Mouse (Mus musculus) neural tube, embryonic 11.5 days (tissue): ENCODE results near the gene Alk. TPM values are rescaled to one million over a fixed set of nuclear protein-coding genes. Genes with fewer than 3 reads are reported as not detected.
A peak's percentile ranks its signal among the peaks of the same experiment; 100 is the strongest.

Source experiments
- ATAC-seq: fragments of 200-750 bp; cut with Nextera tagmentation; 2 replicates; pipeline ENCODE4 v1.8.0; 2017; ENCODE audit warnings: moderate number of reproducible peaks, mild to moderate bottlenecking, moderate TSS enrichment, moderate library complexity; ENCODE audit not compliant: insufficient read depth, low FRiP score, low TSS enrichment
- DNase-seq: peaks from one replicate; pipeline ENCODE4 v3.0.0-alpha.2; 2015; ENCODE audit warnings: low spot score
- H3K27ac ChIP-seq: fragments of 300-500 bp; sonication (generic); 2 replicates; pipeline ENCODE4 v1.5.1; 2014; ENCODE audit warnings: low read depth, mild to moderate bottlenecking, low read length
- H3K27me3 ChIP-seq: fragments of 300-500 bp; sonication (generic); 2 replicates; pipeline ENCODE4 v1.6.1; 2014; ENCODE audit warnings: mild to moderate bottlenecking, low read length, mixed read lengths; ENCODE audit not compliant: control insufficient read depth, insufficient read depth
- H3K36me3 ChIP-seq: fragments of 300-500 bp; sonication (generic); 2 replicates; pipeline ENCODE4 v1.6.1; 2014; ENCODE audit warnings: mild to moderate bottlenecking, low read length, moderate library complexity, mixed read lengths; ENCODE audit not compliant: control insufficient read depth, insufficient read depth
- H3K4me1 ChIP-seq: fragments of 300-500 bp; sonication (generic); 2 replicates; pipeline ENCODE4 v1.6.1; 2014; ENCODE audit warnings: low read length, mixed read lengths; ENCODE audit not compliant: control insufficient read depth, insufficient read depth
- H3K4me2 ChIP-seq: fragments of 300-500 bp; sonication (generic); 2 replicates; pipeline ENCODE4 v1.6.1; 2014; ENCODE audit warnings: low read depth, mild to moderate bottlenecking, moderate library complexity
- H3K4me3 ChIP-seq: fragments of 300-500 bp; sonication (generic); 2 replicates; pipeline ENCODE4 v1.5.1; 2014; ENCODE audit warnings: low read depth, low read length
- H3K9ac ChIP-seq: fragments of 300-500 bp; sonication (generic); 2 replicates; pipeline ENCODE4 v1.6.1; 2014; ENCODE audit warnings: mild to moderate bottlenecking, low read length
- H3K9me3 ChIP-seq: fragments of 300-500 bp; sonication (generic); 2 replicates; pipeline ENCODE4 v1.6.1; 2016; ENCODE audit warnings: low read length; ENCODE audit not compliant: control insufficient read depth
- WGBS: fragments of 180-500 bp; shearing (Covaris S2); extraction: QIAGEN DNeasy Blood & Tissue Kit; methylation state at CpG from one replicate; pipeline ENCODE4 v1.1.7; 2014; 5-methylcytosine and 5-hydroxymethylcytosine counted together
- polyA plus RNA-seq: library from polyadenylated mRNA; unstranded; fragments of >200 nt; fragmentation: Nextera tagmentation; extraction: Ambion mirVana; gene quantifications from 2 replicates; pipeline ENCODE4 v1.2.1, GENCODE M21; 2014

The Alk gene
- polyA plus RNA-seq, 1 experiment from 2014 or later, result 0.40 TPM

DNA sequence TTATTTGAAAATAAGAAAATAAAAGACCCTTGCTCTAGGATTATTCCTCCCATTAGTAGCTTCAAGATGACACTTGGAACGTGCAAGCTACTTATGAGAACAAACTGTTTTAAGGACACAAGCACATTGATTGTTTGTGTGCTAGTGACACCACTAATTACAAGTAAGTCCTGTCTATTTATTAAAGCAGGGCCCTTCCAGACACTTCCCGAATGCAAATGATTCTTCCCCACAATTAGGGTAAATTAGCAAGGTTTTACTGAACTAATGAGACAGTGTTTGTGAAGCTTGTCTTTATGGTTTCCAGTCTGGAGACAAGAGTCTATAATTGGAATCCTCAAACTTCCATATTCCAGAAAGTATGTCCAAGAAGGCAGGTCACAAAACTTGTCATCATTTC is 523.0 kb downstream of the Alk start:
- Histone ChIP-seq H3K9me3 (no peaks in the 10 kb centered on the region), H3K4me2 (no peak overlapping the region), H3K4me1 (no peaks in the 10 kb centered on the region), H3K9ac (no peak overlapping the region), H3K27ac (no peak overlapping the region), H3K27me3 (no peaks in the 10 kb centered on the region), H3K4me3 (no peak overlapping the region), H3K36me3 (no peaks in the 10 kb centered on the region)
- ATAC-seq (no peak), DNase-seq (no peak)
- 86% methylated on average over 2 of the region's 2 CpGs for WGBS

GRCm38 (mm10) chr17:72076306-72076921 is 528.0 kb downstream of the Alk start:
- peak; percentile 48 for DNase-seq
- no peak overlapping the region for H3K4me3 ChIP-seq
- H3K4me1 ChIP-seq, result no peaks in the 10 kb centered on the region
- 34% methylated on average over 12 of the region's 12 CpGs for WGBS
- no peaks in the 10 kb centered on the region for H3K36me3 ChIP-seq
- no peak overlapping the region for H3K27ac ChIP-seq
- no peak overlapping the region for H3K4me2 ChIP-seq
- ATAC-seq, result no peak
- no peaks in the 10 kb centered on the region for H3K9me3 ChIP-seq
- H3K9ac ChIP-seq, result no peak overlapping the region
- no peaks in the 10 kb centered on the region for H3K27me3 ChIP-seq

GRCm38 (mm10) chr17:72071871-72072270 is 532.6 kb downstream of the Alk start:
- Histone ChIP-seq H3K27me3 (no peaks in the 10 kb centered on the region), H3K36me3 (no peaks in the 10 kb centered on the region), H3K4me1 (no peaks in the 10 kb centered on the region; the same call in 1 of the 2 replicates), H3K4me2 (no peak overlapping the region), H3K27ac (no peak overlapping the region), H3K4me3 (no peak overlapping the region), H3K9me3 (no peaks in the 10 kb centered on the region), H3K9ac (no peak overlapping the region)
- DNase-seq, result no peak
- WGBS, result 81% methylated on average over 1 of the region's 1 CpGs
- ATAC-seq, result no peak

- Histone ChIP-seq H3K9ac (no peak overlapping the region), H3K4me1 (no peaks in the 10 kb centered on the region; the same call in 1 of the 2 replicates), H3K36me3 (no peaks in the 10 kb centered on the region), H3K27ac (no peak overlapping the region), H3K4me2 (no peak overlapping the region), H3K4me3 (no peak overlapping the region), H3K27me3 (no peaks in the 10 kb centered on the region), H3K9me3 (no peaks in the 10 kb centered on the region)
- ATAC-seq (no peak), DNase-seq (no peak)
- 89% methylated on average over 6 of the region's 6 CpGs for WGBS
Measured at GRCm38 (mm10) chr17:72068176-72068575, 536.3 kb downstream of the Alk start.

DNA sequence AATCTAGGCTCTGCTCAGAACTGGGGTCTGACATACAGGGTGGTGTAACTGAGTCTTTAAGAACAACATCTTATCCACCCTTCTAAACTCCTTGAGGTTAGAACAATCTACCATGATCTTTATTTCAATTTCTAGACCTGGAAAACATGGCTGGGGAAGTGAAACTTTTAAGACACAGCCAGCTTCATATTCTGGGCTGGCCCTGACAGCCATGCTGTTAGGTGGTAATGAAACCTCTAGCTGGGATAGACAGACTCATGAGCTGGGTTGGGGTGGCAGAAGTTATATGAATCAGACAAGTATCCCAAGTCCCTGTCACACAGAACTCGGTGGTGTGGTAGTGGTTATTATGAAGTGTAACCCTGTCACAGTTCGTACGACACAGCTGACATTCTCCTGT is 541.4 kb downstream of the Alk start:
- H3K27ac ChIP-seq, result no peak overlapping the region
- DNase-seq (no peak), ATAC-seq (no peak)
- H3K4me1 ChIP-seq, result no peaks in the 10 kb centered on the region
- H3K9ac ChIP-seq, result no peak overlapping the region
- H3K4me3 ChIP-seq, result no peak overlapping the region
- H3K27me3 ChIP-seq, result no peaks in the 10 kb centered on the region
- H3K36me3 ChIP-seq, result no peaks in the 10 kb centered on the region
- no peak overlapping the region for H3K4me2 ChIP-seq
- H3K9me3 ChIP-seq, result no peaks in the 10 kb centered on the region
- WGBS, result 91% methylated on average over 3 of the region's 3 CpGs

DNA sequence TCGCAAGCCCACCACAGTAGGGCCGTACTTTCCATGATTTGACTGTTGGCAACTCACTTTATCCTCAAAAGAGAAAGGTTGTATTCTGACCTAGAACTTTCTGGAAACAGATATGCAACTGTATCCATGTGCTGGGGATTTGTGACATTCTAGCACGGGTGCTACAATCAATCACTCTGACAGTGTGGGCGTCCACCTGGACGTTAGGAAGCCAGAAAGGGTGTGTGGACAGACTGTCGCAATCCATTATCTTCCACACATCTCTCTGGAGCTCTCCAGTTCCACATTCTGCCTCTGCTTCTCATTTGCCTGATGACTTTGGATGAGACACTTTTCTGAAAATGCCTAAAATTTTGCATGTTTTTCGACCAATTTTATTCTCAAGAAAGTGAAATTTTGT is 545.1 kb downstream of the Alk start:
- Histone ChIP-seq H3K36me3 (no peaks in the 10 kb centered on the region), H3K9me3 (no peaks in the 10 kb centered on the region), H3K27me3 (no peaks in the 10 kb centered on the region), H3K4me1 (no peaks in the 10 kb centered on the region), H3K4me2 (no peak overlapping the region), H3K4me3 (no peak overlapping the region), H3K9ac (no peak overlapping the region), H3K27ac (no peak overlapping the region)
- ATAC-seq, result no peak
- WGBS, result 73% methylated on average over 7 of the region's 7 CpGs
- DNase-seq, result no peak

GRCm38 (mm10) chr17:72045671-72046070 is 558.8 kb downstream of the Alk start:
- H3K27ac ChIP-seq, result no peak overlapping the region
- WGBS, result 92% methylated on average over 2 of the region's 2 CpGs
- no peak for DNase-seq
- ATAC-seq, result no peak
- no peaks in the 10 kb centered on the region for H3K9me3 ChIP-seq
- H3K4me2 ChIP-seq, result no peak overlapping the region
- no peaks in the 10 kb centered on the region for H3K36me3 ChIP-seq
- no peaks in the 10 kb centered on the region for H3K4me1 ChIP-seq
- H3K27me3 ChIP-seq, result no peaks in the 10 kb centered on the region
- H3K4me3 ChIP-seq, result no peak overlapping the region
- H3K9ac ChIP-seq, result no peak overlapping the region

DNA sequence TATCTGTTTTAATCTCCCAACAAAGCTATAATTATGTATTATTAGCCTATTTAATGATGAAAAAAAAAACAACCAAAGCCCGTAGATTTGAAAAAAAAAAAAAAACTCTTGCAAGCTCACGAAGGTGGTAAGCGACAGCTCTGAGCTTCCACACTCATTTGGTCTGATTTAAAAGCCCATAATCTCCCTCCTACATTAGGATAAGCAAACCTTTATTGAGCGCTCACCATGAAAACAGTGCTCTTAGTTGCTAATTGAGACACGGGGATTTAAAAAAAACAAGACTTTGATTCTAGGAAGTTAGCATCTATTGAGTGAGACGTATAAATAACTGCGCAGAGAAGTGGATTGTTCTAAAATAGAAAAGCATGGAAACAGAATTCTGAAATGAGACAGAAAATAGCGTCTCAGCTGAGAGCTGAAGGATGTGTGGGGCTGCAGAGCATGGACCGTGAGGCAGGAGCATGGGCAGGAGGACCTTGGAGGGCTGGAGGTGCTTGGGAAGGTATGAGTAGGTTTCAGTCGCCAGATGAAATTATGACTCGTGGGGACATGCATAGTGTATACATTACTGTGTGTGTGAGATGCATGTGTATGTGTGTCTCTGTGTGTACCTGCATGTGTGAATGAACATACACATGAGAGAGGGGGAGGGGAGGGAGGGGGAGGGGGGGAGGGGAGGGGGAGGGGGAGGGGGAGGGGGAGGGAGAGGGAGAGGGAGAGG is 560.6 kb downstream of the Alk start:
- no peaks in the 10 kb centered on the region for H3K27me3 ChIP-seq
- no peaks in the 10 kb centered on the region for H3K9me3 ChIP-seq
- no peak overlapping the region for H3K9ac ChIP-seq
- no peaks in the 10 kb centered on the region for H3K4me1 ChIP-seq
- H3K27ac ChIP-seq, result no peak overlapping the region
- WGBS, result 84% methylated on average over 11 of the region's 11 CpGs
- no peak overlapping the region for H3K4me2 ChIP-seq
- ATAC-seq (no peak), DNase-seq (no peak)
- no peak overlapping the region for H3K4me3 ChIP-seq
- H3K36me3 ChIP-seq, result no peaks in the 10 kb centered on the region

DNA sequence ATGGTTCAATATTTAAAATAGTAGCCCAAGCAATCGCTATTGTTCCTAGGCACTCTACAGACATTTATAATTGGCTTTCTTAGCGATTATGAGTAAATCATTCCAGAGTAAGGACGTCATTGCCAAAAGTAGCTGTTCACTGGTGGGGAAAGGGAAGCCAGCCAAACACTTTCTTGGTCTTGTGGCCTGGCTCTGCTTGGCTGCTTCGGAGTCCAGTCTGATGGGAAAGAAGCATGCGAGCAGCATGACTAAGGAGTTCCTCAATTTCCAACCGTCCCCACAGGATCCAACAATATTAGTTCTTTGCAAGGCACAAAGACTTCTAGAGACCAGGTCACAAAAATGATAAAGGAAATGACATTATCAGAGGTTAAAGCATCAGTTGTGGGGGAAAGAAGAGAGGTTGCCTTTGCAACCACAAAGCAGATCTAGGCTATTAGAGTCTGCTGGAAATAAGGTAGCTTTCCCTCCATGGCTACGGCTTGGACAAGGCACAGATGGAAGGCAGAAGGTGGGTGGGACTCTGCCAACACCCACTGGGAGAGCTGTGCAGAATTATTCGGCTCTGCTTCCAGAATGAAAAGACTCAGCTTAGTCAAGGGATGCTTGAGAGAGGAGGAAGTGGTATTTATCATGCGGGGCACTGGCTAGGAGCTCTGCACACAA is 561.3 kb downstream of the Alk start:
- H3K9ac ChIP-seq, result no peak overlapping the region
- WGBS, result 72% methylated on average over 9 of the region's 9 CpGs
- H3K9me3 ChIP-seq, result no peaks in the 10 kb centered on the region
- H3K27ac ChIP-seq, result no peak overlapping the region
- H3K27me3 ChIP-seq, result no peaks in the 10 kb centered on the region
- no peaks in the 10 kb centered on the region for H3K4me1 ChIP-seq
- no peaks in the 10 kb centered on the region for H3K36me3 ChIP-seq
- DNase-seq (no peak), ATAC-seq (no peak)
- H3K4me3 ChIP-seq, result no peak overlapping the region
- no peak overlapping the region for H3K4me2 ChIP-seq
